Mouse (Mus musculus) frontal cortex, postnatal 25 days (tissue): ENCODE measurements around the gene Pik3c2b.

Experiments used
- DNase-seq, 2 experiments: peaks; one replicate each; pipeline ENCODE4 v3.0.0; 2022; ENCODE audit warnings: low spot score in 2 of 2

Pik3c2b gene

DNA sequence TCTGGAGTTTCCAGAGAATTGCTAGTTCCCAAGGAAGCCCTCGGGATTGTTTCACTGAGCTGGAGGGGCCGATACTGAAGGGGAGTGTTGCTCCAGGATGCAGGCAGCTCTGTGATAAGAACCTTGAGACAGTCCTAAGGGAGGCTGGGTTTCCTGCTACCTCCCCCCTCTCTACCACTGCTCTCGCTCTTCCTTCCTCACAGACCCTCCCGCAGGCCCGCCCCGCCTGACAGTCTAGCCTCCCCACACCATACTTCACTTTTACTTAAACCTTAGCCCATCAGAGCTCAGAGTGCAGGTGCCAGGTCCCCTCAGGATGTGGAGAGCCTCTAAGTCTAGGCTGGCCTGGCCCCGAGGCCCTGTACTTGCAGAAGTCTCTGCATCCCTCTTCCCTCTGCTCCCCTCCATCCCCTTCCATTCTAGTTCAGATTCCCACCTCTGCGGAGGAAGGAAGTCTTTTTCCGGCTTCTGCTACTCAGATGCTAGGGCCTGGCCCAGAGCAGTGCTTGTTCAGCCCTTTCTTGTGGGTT lies 27.9 kb downstream of the Pik3c2b start:
- no peak for DNase-seq

DNA sequence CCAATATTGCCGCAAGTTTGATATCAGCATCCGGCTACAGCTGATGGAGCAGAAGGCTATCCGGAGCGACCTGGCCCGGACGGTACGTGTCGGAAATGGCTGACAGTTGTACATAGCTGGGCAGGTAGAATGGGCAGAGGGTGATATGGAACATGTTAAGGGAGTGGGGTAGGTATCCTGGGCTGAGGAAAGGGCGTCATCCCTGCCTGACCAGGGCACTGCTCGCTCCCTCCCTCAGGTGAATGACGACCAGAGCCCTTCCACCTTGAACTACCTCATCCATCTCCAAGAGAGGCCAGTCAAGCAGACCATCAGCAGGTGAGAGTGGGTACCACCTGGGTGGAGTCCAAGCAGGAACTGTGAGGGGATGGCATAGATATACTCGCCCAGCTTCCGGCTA lies 29.1 kb downstream of the Pik3c2b start:
- DNase-seq = no peak

DNA sequence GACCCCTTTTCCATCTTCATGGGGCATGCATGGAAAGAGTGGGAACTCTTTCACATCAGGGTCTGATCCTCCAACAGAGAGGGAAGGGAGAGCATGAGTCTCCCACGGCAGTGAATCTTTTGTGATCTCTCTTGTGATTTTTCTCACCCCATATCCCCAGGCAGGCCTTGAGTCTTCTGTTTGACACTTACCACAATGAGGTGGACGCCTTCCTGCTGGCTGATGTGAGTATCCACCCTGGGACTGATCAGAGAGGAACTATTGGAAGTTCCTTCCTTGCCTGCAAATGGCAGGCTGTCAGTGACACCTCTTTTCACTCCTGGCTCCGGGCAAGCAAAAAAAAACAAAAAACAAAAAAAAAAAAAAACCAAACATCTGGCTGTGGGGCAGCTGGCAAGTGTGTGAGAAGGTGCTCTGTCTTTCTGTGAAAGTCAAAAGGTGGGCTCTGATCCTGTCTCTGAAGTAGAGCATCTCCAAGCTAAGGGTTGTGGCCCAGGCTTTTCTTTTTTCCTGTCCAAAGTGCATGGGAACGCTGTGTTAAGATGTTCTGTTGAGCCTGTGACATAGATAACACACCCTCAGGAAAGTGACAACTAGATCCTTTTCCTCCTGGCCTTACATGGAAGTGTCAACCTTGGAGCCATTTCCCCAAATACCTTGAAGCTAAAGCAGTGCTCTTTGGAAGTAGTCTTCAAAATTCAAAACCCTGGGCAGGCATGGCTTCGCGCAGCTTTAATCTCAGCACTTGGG lies 30.4 kb downstream of the Pik3c2b start:
- DNase-seq = no peak

DNA sequence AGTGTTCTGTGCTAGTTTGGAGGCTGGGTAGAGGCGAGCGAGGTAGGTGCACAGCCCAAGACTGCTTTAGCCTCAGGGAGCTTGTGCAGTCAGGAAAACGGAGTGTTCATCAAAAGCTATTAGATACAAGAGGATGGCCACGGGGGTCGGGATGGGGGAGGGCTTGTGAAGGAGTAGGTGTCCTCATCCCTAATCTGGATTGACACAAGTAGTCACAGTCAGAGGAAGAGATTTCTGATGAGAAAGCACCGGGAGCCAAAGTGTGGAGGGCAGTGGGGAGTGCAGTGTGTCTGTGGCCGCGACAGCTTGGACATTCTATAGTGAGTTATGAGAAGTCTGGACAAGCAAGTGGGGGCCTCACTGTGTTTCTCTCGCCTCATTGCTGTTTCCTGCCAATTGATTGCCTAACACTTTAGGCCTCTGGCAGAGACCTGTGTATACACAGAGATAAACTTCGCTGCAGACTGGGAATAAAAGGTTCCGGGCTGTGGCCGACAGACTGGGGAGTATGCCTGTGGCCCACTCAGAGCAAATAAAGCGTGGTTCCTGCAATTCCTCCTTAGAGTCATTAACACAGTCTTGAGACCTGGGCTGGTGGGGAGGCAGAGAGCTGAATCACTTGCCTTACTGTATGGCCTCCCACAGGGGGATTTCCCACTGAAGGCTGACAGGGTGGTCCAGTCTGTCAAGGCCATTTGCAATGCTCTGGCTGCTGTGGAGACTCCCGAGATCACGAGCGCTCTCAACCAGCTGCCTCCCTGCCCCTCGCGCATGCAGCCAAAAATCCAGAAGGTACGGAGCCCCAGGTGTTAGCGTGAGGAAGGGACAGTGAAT lies 31.4 kb downstream of the Pik3c2b start:
- no peak for DNase-seq

DNA sequence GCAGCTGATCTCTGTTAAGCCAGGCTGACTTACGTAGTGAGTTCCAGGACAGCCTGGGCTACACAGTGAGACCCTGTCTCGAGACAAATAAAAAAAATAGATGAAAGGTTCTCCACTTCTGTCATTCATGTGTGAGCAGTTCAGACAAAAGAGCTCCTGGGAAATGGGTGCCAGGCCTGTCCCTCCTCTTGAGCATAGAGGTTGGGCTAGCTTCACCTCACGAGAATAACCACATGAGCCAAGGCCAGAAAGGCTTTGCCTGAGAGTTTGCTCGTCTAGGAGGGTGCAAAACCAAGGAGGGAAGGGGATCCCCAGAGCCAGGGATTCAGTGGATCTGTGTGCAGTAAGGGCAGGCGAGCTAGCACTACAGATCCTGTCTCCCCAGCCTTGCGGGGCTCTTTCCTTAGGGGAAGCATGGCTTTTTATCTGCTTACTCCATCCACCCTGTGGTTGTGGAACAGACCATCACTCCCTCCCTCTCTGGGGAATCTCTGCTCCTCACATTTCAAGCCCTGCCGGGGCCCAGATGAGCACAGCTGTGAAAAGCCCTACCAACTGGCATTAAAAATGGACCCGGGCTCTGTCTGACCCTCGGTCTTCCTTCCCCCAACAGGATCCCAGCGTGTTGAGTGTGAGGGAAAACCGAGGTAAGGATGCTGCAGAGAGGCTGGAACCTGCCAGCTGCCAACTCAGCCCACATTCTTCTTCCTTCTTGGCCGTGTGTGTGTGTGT lies 32.3 kb downstream of the Pik3c2b start:
- no peak for DNase-seq

DNA sequence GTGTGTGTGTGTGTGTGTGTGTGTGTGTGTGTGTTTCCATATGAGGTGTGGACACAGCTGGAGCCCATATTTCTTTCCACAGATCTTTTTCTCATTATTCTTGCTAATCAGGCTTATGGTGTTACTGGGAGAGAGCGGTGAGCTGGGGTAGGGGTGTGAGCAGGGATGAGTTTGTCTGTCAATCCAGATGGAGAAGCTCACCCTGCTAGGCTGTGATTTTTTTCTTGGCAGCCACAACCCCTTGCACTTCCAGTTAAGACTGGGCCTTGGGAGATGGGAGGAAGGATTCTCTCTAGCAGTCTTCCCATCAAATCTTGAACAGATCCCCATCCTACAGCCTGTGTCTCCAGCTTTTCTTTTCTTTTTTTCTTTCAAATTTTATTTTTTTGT lies 32.9 kb downstream of the Pik3c2b start:
- no peak for DNase-seq

DNA sequence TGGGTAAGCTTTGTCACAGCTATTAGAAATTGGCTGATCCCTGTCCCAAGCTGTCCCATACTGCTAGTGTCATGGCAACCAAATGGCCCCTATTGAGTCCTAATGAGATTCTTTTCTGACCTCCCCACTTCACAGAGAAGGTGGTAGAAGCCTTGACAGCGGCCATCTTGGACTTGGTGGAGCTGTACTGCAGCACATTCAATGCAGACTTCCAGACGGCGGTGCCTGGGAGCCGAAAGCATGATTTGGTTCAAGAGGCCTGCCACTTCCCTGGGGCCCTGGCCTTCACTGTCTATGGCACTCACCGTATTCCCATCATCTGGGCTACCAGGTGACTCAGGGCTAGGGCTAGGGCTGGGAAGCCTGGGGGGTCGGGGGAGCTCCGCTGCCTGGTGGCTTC lies 34.0 kb downstream of the Pik3c2b start:
- no peak for DNase-seq

DNA sequence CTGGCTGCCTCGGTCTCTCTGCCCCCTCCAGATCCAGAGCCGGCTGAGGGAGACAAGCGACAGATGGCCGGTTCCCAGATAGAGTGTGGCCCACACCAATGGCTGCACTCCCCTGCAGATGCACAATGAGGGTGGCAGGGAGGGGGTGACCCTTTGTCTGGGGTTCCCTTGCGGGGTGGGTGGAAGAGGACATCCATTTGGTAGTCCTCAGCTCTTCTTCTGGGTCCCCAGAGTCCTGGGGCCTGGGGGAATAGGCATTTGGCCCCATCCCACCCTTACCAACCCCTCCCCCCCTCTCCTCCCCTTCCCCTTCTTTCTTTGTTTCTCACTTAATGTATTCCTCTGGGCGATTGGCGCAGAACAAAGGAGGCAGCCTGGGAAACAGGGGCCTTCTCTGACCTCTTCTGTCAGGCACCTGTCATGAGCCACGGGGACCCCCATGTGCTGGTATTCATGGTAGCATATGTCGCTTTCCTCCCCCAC lies 34.7 kb downstream of the Pik3c2b start:
- DNase-seq = no peak

DNA sequence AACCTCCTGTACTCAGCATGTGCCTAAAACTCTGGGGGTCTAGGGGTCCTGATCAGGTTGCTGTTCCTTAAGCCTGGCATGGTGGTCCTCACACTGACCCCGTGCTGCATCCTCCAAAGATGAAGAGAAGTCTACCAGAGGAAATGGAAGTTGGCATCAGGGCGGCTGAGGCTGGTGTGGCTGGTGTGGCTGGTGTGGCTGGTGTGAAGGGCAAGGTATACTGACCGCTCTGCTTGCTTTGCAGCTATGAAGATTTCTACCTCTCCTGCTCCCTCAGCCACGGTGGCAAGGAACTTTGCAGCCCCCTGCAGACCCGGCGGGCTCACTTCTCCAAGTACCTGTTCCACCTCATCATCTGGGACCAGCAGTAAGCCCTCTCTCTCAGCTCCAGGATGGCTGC lies 35.2 kb downstream of the Pik3c2b start:
- no peak for DNase-seq

DNA sequence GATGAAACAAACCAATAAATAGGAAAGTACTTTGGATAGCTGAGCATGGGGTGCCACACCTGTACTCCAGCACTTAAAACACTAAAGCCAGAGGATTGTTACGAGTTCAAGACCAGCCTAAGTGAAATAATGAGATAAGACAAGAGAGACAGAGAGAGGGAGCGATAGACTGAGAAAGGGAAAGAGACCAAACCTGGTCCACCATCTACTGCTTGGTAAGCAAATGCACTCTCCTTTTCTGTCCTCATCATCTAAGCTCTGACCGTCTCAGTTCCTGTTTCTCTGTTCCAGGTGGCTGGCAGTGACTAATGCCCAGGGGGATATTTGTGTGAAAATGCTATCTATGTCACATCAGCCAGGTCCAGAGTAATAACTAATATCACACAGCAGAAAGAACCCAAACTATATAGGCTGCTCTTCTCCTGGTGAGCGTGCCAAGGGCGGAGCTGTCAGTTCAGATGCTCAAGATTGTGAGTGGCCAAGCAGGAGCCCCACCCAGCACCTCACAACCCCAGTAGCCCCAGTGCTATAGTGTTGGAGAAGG lies 37.6 kb downstream of the Pik3c2b start:
- DNase-seq = no peak

DNA sequence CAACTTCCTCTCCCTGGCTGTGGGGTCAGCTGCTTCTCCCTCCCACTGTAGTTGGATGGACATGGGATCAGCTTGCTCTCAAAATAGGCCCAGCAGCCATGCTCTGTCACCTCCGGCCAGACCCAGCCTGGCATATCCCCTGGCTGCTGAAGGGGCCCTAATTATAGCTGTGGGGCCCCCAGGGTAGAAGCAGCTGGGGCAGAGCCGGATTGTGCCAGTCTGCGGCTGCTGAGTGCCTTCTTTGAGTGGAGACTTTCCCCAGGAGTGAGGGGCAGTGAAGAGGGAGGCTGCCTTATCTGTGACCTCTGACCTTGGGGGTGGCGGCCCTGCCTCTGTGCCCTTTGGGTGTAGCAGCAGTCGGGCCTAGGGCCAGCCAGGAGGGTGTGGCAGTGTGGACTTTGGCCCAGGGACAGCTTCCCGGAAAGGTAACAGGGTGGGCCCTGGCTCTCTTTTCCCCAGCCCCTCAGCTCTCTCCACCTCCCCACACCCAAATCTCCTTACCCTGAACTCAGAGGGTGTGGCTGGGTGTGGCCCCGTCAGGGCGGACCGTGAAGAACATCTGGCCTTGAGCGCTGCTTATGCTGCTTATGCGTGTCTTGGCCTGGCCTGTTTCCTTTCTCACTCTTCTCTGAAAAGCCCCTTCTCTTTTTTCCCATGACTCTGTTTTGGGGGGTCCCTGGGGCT lies 38.6 kb downstream of the Pik3c2b start:
- no peak for DNase-seq

DNA sequence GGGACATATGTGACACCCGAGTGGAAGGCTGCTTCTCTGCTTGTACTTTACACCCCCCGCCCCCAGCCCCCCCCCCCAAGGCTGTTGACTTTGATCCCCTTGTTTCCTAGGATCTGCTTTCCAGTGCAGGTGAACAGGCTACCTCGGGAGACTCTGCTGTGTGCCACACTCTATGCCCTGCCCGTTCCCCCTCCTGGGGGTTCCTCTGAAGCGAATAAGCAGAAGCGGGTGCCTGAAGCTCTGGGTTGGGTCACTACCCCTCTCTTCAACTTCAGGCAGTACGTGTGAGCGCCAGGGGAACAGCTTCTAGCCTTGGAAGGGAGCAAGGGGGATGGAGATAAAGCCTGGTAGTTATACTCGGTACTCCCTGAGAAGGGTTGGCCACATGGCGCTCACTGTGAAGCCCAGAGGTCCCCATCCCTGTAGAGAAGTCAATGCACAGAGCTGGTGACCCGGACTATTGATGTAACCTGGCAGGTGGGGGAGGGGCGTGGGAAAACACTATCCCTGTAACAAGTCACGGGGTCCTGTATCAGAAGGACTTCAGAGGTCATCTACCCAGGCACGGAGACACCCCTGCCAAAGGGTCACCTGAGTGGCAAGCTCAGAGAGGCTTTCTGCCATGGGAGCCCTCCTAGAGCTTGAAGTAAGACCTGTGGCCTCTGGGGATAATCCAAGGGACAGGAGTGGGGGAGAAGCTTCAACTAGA lies 39.4 kb downstream of the Pik3c2b start:
- DNase-seq = no peak

DNA sequence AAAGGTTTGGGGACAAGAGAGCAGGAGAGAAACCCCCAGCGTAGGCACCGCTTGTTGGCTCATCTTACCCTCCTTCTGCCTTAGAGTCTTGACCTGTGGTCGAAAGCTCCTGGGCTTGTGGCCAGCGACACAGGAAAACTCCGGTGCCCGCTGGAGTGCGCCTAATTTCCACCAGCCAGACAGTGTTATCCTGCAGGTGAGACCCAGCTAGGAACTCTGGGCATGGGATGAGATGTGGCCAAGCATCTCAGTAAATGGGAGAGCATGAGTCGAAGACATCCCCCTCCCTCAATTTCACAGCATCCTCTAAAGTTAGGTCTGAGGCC lies 39.9 kb downstream of the Pik3c2b start:
- no peak for DNase-seq

DNA sequence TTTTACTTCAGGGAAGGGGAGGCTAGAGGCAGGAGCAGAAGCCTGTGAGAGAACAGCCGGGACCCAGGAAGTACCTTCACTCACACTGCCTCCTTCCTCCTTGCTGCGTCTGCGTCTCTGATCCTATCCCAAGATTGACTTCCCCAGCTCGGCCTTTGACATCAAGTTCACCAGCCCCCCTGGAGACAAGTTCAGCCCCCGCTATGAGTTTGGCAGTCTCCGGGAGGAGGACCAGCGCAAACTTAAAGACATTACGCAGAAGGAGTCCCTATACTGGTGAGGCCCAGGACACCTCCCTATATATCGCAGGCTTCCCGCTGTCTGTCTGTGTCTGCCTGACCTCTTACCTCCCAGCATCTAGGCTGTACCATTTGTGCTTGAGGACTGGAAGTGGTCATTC lies 41.3 kb downstream of the Pik3c2b start:
- no peak for DNase-seq

DNA sequence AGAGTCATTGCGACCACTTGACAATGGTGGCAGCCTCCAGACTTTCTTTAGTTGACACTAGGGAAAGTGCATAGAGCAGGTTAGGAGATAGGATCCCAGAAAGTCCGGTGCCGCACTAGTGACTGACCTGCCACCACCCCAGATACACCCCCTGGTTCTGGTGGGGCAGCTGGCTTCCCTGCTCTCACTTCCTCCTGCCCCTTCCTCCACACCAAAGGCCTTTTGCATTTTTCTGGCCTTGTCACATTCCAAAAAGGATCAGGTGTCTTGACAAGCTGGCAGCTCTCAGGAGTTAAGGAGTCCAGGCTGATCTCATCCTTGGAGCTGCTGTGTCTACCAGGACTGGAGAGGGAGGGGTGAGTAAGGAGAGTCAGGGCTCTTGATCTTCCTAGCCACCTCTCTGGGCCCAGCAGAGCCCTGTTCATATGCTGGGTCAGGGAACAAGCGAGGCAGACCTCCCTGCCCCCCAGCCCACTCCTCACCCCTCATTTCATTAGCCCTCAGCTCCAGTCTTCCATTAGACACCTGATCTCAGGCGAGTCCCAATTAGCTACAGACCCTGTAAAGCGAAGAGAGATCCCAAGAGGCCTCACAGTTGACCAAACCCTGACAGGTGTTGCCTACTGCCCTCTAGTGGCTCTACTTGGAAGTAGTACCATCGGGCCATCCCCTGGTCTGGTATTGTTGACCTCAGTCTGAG lies 41.9 kb downstream of the Pik3c2b start:
- peak; percentile 25 to 43 for DNase-seq

DNA sequence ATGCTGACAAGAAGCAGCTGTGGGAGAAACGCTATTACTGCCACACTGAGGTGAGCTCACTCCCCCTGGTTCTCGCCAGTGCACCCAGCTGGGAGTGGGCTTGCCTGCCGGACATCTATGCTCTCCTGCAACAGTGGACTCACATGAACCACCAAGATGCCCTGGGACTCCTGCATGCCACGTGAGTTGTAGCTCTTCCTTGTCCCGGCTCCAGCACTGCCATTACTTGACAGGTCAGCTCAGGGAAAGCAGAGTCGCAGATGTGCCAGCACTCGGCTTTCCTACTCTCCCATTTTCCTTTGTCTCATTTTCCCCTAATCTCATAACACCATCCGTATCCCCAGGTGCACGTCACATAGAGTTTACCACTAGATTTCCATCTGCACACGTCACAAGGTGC lies 42.7 kb downstream of the Pik3c2b start:
- no peak for DNase-seq

DNA sequence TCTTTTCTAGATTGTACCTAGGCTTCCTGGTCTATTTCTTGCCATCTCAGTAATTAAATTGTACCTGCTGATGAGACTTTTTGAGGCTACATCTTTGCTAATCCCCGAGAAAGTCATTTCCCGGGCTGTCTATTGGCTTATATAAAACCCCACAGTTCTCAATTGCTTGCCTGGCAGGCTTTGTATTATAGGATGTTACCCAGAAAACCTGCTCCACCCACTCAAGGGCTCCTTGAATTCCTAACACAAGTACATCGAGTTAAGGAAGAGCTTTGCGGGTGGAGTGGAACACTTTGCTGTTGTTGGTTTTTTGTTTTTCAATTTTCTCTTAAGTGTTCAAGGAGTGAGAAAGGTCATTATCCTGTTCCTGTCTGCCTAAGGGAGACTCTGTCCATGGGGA lies 43.9 kb downstream of the Pik3c2b start:
- DNase-seq = no peak

DNA sequence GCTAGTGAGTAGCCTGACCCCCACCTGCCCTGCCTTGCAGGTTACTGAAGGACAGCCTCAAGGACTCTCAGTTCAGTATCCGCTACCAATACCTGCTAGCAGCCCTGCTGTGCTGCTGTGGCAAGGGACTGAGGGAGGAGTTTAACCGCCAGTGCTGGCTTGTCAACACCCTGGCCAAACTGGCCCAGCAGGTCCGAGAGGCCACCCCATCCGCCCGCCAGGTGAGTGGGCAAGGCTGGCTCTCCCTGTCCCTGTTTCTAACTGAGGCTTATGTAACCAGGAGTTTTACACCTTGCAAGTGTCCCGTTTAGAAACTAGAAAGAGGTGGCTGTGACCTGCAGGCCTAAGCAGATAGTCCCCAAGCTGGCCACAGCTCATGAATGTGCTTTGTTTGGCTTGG lies 45.2 kb downstream of the Pik3c2b start:
- DNase-seq = no peak

DNA sequence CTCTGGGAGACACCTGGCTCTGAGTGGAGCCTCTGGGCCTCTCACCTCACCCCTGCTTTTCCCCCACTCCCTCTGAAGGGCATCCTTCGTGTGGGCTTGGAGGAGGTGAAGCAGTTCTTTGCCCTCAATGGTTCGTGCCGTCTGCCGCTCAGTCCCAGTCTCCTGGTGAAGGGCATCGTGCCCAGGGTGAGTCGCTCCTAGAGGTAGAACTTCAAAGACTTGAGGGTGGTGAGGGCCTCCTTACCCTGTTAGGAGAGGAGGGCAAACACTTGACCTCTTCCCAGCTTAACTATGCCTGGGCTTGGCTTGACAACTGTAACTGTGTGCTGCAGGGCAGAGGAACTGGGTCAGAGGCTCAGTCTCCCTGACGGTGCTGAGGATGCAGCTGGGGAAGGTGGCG lies 46.0 kb downstream of the Pik3c2b start:
- no peak for DNase-seq

DNA sequence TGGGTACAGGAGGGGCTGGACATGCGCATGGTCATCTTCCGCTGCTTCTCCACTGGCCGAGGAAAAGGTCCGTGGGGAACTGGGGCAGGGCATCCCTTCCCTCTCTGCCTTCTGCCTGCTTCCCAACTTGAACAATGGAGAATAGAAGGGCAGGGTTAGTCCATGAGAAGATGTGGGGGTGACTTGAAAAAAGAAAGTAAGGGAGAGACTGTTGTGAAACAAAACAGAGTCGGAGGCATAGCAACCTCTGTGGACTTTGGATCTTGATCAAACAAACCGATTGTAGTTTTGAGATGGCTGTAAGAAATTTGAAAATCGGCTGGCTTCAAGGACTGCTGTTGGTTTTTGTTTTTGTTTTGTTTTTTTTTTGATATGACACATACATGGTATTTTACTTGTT lies 48.3 kb downstream of the Pik3c2b start:
- DNase-seq = no peak
